Mouse (Mus musculus): ENCODE results near the gene Cacna2d2. TPM values are rescaled to one million over a fixed set of nuclear protein-coding genes. Genes with fewer than 3 reads are reported as not detected.

Gene Cacna2d2
- polyA plus RNA-seq, 1 experiment from 2014 or later: 0.64 TPM

DNA sequence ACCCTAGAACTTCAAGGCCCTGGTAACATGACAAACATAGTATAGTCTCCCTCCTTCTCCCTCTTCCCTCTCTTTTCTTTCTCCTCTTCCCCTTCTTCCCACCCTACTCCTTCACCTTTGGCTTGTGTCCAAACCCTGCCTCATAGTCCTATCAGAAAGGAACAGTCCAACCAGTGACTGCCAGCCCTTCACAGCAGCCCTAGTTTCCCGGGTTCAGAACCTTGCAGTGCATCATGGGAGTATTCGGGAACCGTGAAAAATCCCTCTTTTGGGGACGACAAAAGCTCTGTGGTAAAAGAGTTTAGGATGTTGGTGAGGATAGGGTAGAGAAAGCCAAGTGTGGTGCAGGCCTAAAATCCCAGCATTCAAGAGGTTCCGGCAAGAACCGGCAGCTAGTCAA, 120.9 kb downstream of the Cacna2d2 start:
- DNase-seq (ENCODE audit: low spot score): no peak
- Histone ChIP-seq H3K9ac (ENCODE audit: low read depth, low read length) (no peak overlapping the region), H3K9me3 (replicated peaks; ENCODE audit: low read length) (no peaks in the 10 kb centered on the region), H3K4me1 (replicated peaks; ENCODE audit: insufficient read depth, low read length) (peaks cover 10% of the 10 kb centered on the region; the same call in 1 of the 2 replicates), H3K4me3 (replicated peaks; ENCODE audit: low read depth, low read length) (no peak overlapping the region), H3K36me3 (ENCODE audit: insufficient read depth, low read length) (no peaks in the 10 kb centered on the region), H3K27me3 (ENCODE audit: insufficient read depth, low read length) (no peaks in the 10 kb centered on the region), H3K4me2 (ENCODE audit: low read length) (no peak overlapping the region), H3K27ac (no peak overlapping the region)
- WGBS: 63% methylated on average over 6 of the region's 6 CpGs
- no peak for TF ChIP-seq CTCF (IDR thresholded peaks at IDR 0.05; ENCODE audit: low read depth)
- no peak for ATAC-seq (replicated peaks; ENCODE audit: low FRiP score, low read depth)

DNA sequence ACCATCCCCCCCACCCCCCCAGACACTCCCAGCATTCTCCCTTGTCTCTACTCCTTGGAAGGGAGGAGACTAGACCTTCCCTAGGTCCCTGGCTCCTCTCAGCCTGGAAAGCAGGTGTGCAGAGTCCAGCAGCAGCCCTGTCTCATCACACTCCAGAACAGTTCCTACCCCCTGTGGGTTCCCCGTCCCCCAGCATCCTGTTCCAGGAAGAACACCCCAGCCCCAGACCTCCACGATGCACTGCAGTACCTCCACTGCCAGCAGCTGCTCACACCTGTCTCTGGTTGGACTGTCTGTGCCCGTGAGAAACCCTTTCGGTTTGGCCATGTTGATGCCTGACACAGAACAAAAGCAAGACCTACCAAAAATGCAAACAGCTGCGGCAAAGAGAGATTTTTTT, 121.8 kb downstream of the Cacna2d2 start:
- ATAC-seq (replicated peaks; ENCODE audit: low FRiP score, low read depth) (no peak), DNase-seq (ENCODE audit: low spot score) (no peak)
- H3K4me2 ChIP-seq (ENCODE audit: low read length): no peak overlapping the region
- no peak overlapping the region for H3K27ac ChIP-seq
- H3K27me3 ChIP-seq (ENCODE audit: insufficient read depth, low read length): peaks cover under 1% of the 10 kb centered on the region; the same call in 1 of the 2 replicates
- H3K4me3 ChIP-seq (replicated peaks; ENCODE audit: low read depth, low read length): no peak overlapping the region
- no peaks in the 10 kb centered on the region for H3K9me3 ChIP-seq (replicated peaks; ENCODE audit: low read length)
- H3K4me1 ChIP-seq (replicated peaks; ENCODE audit: insufficient read depth, low read length): peaks cover 11% of the 10 kb centered on the region; the same call in 1 of the 2 replicates
- no peak for TF ChIP-seq CTCF (IDR thresholded peaks at IDR 0.05; ENCODE audit: low read depth)
- WGBS: 55% methylated on average over 5 of the region's 5 CpGs
- H3K9ac ChIP-seq (ENCODE audit: low read depth, low read length): no peak overlapping the region
- no peaks in the 10 kb centered on the region for H3K36me3 ChIP-seq (ENCODE audit: insufficient read depth, low read length)

DNA sequence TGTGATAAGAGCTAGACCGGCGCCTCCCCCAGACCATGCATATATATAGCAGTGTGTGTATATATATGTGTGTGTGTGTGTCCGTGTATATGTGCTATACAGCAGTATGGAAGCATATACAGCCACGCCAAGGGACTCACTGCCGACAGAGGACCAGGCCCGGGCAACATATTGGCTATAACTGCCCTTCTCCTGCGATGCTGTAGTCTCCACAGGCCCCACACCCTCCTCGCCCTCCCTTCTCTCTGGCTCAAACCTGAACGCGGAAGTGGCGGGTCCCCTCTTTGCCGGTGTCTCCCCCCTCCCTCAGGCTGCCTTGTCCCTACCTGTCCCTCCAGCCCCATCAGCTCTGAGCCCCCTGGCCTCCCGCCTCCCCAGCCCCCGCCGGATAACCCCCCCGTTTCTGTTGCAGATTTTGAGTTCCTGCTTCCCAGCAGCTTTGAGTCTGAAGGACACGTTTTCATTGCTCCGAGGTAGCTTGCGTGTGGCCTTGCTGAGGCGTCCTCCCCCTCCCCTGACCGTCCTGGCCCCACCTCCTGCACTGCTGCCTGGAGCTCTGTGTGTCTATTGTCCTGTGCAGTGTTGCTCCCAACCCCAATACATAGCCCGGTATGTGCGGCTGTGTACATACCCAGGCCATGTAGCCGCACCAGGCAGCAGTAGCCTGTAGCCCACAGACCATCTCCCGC, 122.4 kb downstream of the Cacna2d2 start:
- Histone ChIP-seq H3K36me3 (ENCODE audit: insufficient read depth, low read length) (no peaks in the 10 kb centered on the region), H3K27me3 (ENCODE audit: insufficient read depth, low read length) (peaks cover 7% of the 10 kb centered on the region), H3K4me3 (replicated peaks; ENCODE audit: low read depth, low read length) (no peak overlapping the region), H3K4me2 (ENCODE audit: low read length) (peak overlapping the region; percentile 40), H3K9me3 (replicated peaks; ENCODE audit: low read length) (no peaks in the 10 kb centered on the region), H3K9ac (ENCODE audit: low read depth, low read length) (peak overlapping the region; percentile 27; the same call in 1 of the 2 replicates), H3K4me1 (replicated peaks; ENCODE audit: insufficient read depth, low read length) (peaks cover 17% of the 10 kb centered on the region), H3K27ac (no peak overlapping the region)
- WGBS: 23% methylated on average over 25 of the region's 25 CpGs
- DNase-seq (ENCODE audit: low spot score) (no peak), ATAC-seq (replicated peaks; ENCODE audit: low FRiP score, low read depth) (no peak)
- no peak for TF ChIP-seq CTCF (IDR thresholded peaks at IDR 0.05; ENCODE audit: low read depth)

DNA sequence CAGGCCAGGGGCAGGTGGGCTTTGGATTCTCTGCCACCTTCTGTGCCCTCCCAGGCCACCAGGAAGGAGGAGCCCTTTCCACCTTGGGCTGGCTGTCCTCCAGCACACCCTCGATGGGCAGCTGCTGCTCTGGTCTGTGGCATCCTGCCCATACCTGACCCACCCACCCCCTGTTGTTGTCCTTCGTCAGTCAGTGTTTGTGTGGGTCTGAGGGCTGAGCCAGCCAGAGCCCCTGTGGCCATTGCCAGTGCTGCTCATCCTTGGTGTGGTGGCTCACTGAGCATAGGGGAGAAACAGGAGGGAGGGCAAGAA, 122.9 kb downstream of the Cacna2d2 start:
- Histone ChIP-seq H3K27me3 (ENCODE audit: insufficient read depth, low read length) (peaks cover 8% of the 10 kb centered on the region), H3K27ac (no peak overlapping the region), H3K9ac (ENCODE audit: low read depth, low read length) (peak overlapping the region; percentile 27; the same call in 1 of the 2 replicates), H3K4me2 (ENCODE audit: low read length) (peak overlapping the region; percentile 40; the same call in 1 of the 2 replicates), H3K36me3 (ENCODE audit: insufficient read depth, low read length) (no peaks in the 10 kb centered on the region), H3K4me3 (replicated peaks; ENCODE audit: low read depth, low read length) (no peak overlapping the region), H3K4me1 (replicated peaks; ENCODE audit: insufficient read depth, low read length) (peaks cover 21% of the 10 kb centered on the region), H3K9me3 (replicated peaks; ENCODE audit: low read length) (no peaks in the 10 kb centered on the region)
- TF ChIP-seq CTCF (IDR thresholded peaks at IDR 0.05; ENCODE audit: low read depth): no peak
- ATAC-seq (replicated peaks; ENCODE audit: low FRiP score, low read depth): no peak
- 16% methylated on average over 2 of the region's 2 CpGs for WGBS
- DNase-seq (ENCODE audit: low spot score): no peak

DNA sequence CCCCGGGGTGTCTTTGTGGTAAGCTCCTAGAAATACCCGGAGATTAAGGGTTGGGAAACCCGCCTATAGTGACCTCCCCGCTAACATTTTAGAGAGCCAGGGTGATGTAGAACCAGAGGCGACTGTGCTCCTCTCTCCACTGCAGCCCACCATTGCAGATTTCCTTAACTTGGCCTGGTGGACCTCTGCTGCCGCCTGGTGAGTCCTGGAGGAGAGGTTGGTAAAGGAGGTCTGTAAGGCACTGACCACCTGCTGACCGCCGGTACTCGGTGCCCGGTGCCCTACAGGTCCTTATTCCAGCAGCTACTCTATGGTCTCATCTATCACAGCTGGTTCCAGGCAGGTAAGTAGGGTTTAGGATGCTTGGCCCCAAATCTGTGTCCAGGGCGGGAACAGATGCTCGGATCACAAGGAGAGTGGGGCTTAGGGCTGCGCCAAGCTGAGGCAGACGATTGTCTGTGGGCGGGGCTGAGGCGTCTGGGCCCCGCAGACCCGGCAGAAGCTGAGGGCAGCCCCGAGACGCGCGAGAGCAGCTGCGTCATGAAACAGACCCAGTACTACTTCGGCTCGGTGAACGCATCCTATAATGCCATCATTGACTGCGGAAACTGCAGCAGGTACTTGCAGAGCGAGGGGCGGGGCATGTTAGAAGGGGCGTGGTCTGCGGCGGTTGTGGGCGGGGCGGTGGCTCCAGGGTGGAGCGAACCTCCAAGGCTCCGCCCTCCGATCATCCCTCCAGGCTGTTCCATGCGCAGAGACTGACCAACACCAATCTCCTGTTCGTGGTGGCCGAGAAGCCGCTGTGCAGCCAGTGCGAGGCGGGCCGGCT, 127.0 kb downstream of the Cacna2d2 start:
- peak overlapping the region; percentile 36 for H3K4me3 ChIP-seq (replicated peaks; ENCODE audit: low read depth, low read length)
- peaks cover 21% of the 10 kb centered on the region for H3K4me1 ChIP-seq (replicated peaks; ENCODE audit: insufficient read depth, low read length)

DNA sequence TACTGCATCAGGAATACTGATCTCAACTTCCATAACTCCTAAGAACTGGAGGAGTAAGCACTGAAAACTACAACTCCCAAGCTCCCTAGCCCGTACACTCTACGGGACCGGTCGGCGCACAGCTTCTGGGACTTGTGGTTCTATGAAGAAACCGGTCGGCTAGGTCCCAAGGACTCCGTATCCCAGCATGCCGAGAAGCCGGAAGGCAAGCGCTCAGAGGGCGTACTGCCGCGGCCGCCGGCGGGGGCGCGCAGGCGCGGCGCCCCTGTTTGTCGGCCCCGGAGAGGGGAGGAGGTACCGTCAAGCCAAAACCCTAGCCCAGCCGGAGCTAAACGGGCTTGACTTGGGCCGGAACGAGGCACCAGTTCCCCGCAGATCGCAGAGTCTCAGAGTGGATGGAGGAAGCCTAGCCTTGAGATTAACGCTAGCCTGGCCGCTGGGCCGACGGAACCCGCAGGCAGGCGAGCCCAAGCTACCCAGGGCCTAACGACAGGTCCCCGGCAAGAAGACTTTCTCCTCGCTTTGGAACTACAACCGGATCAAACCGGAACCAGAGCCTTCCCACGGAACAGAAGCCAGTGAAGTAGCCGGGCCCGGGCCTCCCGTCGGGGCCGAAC, 134.5 kb downstream of the Cacna2d2 start, which contains the start of gene Tmem115:
Gene Tmem115 (plus strand): TSS at position 155 of the 617 bp plus-strand sequence.
- peak; percentile 17; the same call in 1 of the 2 replicates for TF ChIP-seq CTCF (IDR thresholded peaks at IDR 0.05; ENCODE audit: low read depth)
- Histone ChIP-seq H3K27ac (peak within 1 kb of the TSS; percentile 90), H3K27me3 (ENCODE audit: insufficient read depth, low read length) (no peaks in the 10 kb centered on the region), H3K36me3 (ENCODE audit: insufficient read depth, low read length) (peaks cover 12% of the 10 kb centered on the region), H3K4me1 (replicated peaks; ENCODE audit: insufficient read depth, low read length) (peaks cover 21% of the 10 kb centered on the region), H3K4me2 (ENCODE audit: low read length) (peak within 1 kb of the TSS; percentile 96), H3K9ac (ENCODE audit: low read depth, low read length) (peak within 1 kb of the TSS; percentile 80), H3K9me3 (replicated peaks; ENCODE audit: low read length) (no peaks in the 10 kb centered on the region), H3K4me3 (replicated peaks; ENCODE audit: low read depth, low read length) (peak within 1 kb of the TSS; percentile 72)
- under 1% methylated on average over 48 of the region's 48 CpGs for WGBS
- DNase-seq (ENCODE audit: low spot score): peak; percentile 99
- ATAC-seq (replicated peaks; ENCODE audit: low FRiP score, low read depth): peak; percentile 97

More for the DNA sequence above, 127.0 kb downstream of the Cacna2d2 start:
- no peak overlapping the region for H3K27ac ChIP-seq
- H3K9ac ChIP-seq (ENCODE audit: low read depth, low read length): no peak overlapping the region
- H3K4me2 ChIP-seq (ENCODE audit: low read length): peak overlapping the region; percentile 76
- ATAC-seq (replicated peaks; ENCODE audit: low FRiP score, low read depth) (peak; percentile 77), DNase-seq (ENCODE audit: low spot score) (peak; percentile 87)
- H3K27me3 ChIP-seq (ENCODE audit: insufficient read depth, low read length): peaks cover 8% of the 10 kb centered on the region
- H3K36me3 ChIP-seq (ENCODE audit: insufficient read depth, low read length): no peaks in the 10 kb centered on the region
- H3K9me3 ChIP-seq (replicated peaks; ENCODE audit: low read length): no peaks in the 10 kb centered on the region
- peak; percentile 52 for TF ChIP-seq CTCF (IDR thresholded peaks at IDR 0.05; ENCODE audit: low read depth)
- whole genome bisulfite sequencing: 5% methylated on average over 42 of the region's 44 CpGs

Data from kidney, postnatal 0 days (tissue).